Mouse (Mus musculus) hindbrain, embryonic 11.5 days (tissue): ENCODE data around the gene Fbxw11. TPM values are rescaled to one million over a fixed set of nuclear protein-coding genes. Genes with fewer than 3 reads are reported as not detected.

Experiments
- ATAC-seq: fragments of 200-750 bp; cut with Nextera tagmentation; 2 replicates; pipeline ENCODE4 v1.8.0; 2017; ENCODE audit warnings: mild to moderate bottlenecking, moderate TSS enrichment, moderate library complexity; ENCODE audit not compliant: low FRiP score
- DNase-seq: peaks from one replicate; pipeline ENCODE4 v3.0.0-alpha.2; 2015; ENCODE audit warnings: low spot score
- H3K27ac ChIP-seq: fragments of 300-500 bp; sonication (generic); 2 replicates; pipeline ENCODE4 v1.5.1; 2014; ENCODE audit warnings: mild to moderate bottlenecking, low read depth, low read length
- H3K27me3 ChIP-seq: fragments of 300-500 bp; sonication (generic); 2 replicates; pipeline ENCODE4 v1.6.1; 2014; ENCODE audit warnings: mild to moderate bottlenecking, low read length, moderate library complexity, mixed read lengths; ENCODE audit not compliant: control insufficient read depth, insufficient read depth
- H3K36me3 ChIP-seq: fragments of 300-500 bp; sonication (generic); 2 replicates; pipeline ENCODE4 v1.6.1; 2014; ENCODE audit warnings: mild to moderate bottlenecking, low read length, moderate library complexity, mixed read lengths; ENCODE audit not compliant: control insufficient read depth, insufficient read depth
- H3K4me1 ChIP-seq: fragments of 300-500 bp; sonication (generic); replicated peaks from 2 replicates; pipeline ENCODE4 v1.6.1; 2014; ENCODE audit warnings: low read length, mixed read lengths; ENCODE audit not compliant: control insufficient read depth, insufficient read depth
- H3K4me2 ChIP-seq: fragments of 300-500 bp; sonication (generic); replicated peaks from 2 replicates; pipeline ENCODE4 v1.6.1; 2014; ENCODE audit warnings: mild to moderate bottlenecking, low read depth, low read length
- H3K4me3 ChIP-seq: fragments of 300-500 bp; sonication (generic); 2 replicates; pipeline ENCODE4 v1.5.1; 2014; ENCODE audit warnings: low read depth, low read length
- H3K9ac ChIP-seq: fragments of 300-500 bp; sonication (generic); 2 replicates; pipeline ENCODE4 v1.6.1; 2014; ENCODE audit warnings: low read depth, low read length
- H3K9me3 ChIP-seq: fragments of 300-500 bp; sonication (generic); 2 replicates; pipeline ENCODE4 v1.6.1; 2016; ENCODE audit warnings: low read length; ENCODE audit not compliant: control insufficient read depth
- WGBS: fragments of 180-500 bp; shearing (Covaris S2); extraction: QIAGEN DNeasy Blood & Tissue Kit; methylation state at CpG from one replicate; pipeline ENCODE4 v1.1.7; 2014; 5-methylcytosine and 5-hydroxymethylcytosine counted together
- polyA plus RNA-seq: library from polyadenylated mRNA; unstranded; fragments of >200 nt; fragmentation: Nextera tagmentation; extraction: Ambion mirVana; gene quantifications from 2 replicates; pipeline ENCODE4 v1.2.1, GENCODE M21; 2014

Fbxw11 gene
- polyA plus RNA-seq, 1 experiment from 2014 or later: 82.7 TPM

DNA sequence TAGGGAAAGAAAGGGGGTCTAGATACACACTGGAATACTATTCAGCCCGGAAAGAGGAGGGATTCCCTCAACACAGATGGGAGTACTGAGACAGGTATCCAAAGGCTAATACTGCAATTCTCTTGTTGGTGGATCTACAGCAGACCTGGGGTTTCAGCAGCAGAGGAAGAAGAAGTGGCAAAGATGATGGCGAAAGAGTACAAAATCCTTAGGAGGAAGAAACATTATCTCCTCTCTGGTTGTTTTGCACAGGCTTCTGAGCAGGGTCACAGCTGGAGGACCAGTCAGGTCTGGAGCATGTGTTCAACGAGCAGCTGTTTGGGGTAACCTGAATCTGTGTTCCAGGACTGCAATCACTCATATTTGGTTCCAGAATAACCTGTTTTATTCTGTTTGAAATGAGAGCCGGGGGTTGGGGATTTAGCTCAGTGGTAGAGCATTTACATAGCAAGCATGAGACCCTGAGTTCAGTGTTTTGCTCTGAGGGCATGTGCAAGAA is 12.8 kb upstream of the Fbxw11 start:
- Histone ChIP-seq H3K9ac (no peak overlapping the region), H3K27me3 (no peaks in the 10 kb centered on the region), H3K9me3 (no peaks in the 10 kb centered on the region), H3K27ac (no peak overlapping the region), H3K4me1 (no peaks in the 10 kb centered on the region), H3K4me2 (no peak overlapping the region), H3K4me3 (no peak overlapping the region), H3K36me3 (no peaks in the 10 kb centered on the region)
- WGBS: 84% methylated on average over 4 of the region's 4 CpGs
- DNase-seq (no peak), ATAC-seq (no peak)

DNA sequence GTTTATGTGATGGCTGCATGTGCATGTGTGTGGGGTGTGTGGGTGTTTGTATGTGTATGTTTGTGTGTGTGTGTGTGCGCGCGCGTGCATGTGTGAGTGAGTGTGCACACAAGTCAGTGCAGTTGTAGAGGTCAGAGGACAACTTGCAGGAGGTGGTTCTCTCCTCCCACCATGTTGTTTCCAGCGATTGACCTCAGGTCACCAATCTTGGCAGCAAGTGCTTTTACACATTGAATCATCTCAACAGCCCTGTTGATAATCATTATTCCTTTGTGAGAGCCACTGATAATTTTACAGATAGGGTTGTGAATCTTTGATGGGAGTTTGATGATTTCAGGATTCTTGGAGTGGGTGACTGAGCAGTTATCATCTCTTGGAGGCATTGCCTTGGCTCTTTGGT is 9.9 kb upstream of the Fbxw11 start:
- no peak overlapping the region for H3K9ac ChIP-seq
- no peak for ATAC-seq
- no peak overlapping the region for H3K4me2 ChIP-seq
- no peaks in the 10 kb centered on the region for H3K9me3 ChIP-seq
- 95% methylated on average over 5 of the region's 5 CpGs for WGBS
- no peak for DNase-seq
- no peaks in the 10 kb centered on the region for H3K27me3 ChIP-seq
- no peaks in the 10 kb centered on the region for H3K4me1 ChIP-seq
- H3K36me3 ChIP-seq: no peaks in the 10 kb centered on the region
- no peak overlapping the region for H3K4me3 ChIP-seq
- H3K27ac ChIP-seq: no peak overlapping the region

DNA sequence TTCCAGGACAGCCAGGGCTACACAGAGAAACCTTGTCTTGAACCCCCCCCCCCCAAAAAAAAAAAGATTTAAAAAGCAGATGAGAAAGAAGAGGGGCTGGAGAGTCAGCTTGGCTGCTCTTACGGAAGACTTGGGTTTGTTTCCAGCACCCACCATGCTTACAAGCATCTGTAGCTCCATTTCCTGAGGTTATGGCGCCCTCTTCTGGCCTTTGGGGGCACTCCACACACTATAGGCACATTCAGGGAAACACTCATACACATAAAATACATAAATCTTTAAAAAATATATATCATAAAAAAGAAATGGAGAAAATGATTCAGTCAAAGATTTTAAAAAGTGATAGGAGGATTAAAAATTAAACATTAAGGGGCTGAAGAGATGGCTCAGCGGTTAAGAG is 9.0 kb upstream of the Fbxw11 start:
- Histone ChIP-seq H3K27ac (no peak overlapping the region), H3K4me1 (no peaks in the 10 kb centered on the region), H3K4me3 (no peak overlapping the region), H3K27me3 (no peaks in the 10 kb centered on the region), H3K36me3 (no peaks in the 10 kb centered on the region), H3K4me2 (no peak overlapping the region), H3K9ac (no peak overlapping the region), H3K9me3 (no peaks in the 10 kb centered on the region)
- ATAC-seq (no peak), DNase-seq (no peak)
- 63% methylated on average over 3 of the region's 3 CpGs for WGBS

DNA sequence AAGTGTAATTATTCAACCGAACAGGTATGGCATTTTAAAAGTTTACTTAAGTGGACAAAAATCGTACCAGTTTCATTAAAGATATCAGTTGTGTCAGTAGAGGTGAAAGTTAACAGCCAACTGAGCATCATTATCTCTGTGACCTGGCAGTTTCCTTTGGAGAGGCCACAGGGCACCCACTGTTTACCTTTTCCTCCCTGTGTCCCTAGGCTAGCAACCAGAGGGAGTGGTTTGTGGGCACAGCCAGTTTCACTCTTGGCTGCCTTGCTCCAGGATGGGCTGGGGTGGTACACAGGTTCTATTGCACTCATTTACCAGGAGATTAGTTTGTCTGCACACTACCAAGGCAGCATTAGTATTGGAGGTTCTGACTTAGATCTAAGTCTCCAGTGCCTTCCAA is 8.4 kb upstream of the Fbxw11 start:
- 88% methylated on average over 2 of the region's 2 CpGs for WGBS
- no peaks in the 10 kb centered on the region for H3K36me3 ChIP-seq
- no peak overlapping the region for H3K4me3 ChIP-seq
- ATAC-seq (no peak), DNase-seq (no peak)
- no peak overlapping the region for H3K9ac ChIP-seq
- H3K4me2 ChIP-seq: no peak overlapping the region
- H3K27ac ChIP-seq: no peak overlapping the region
- no peaks in the 10 kb centered on the region for H3K27me3 ChIP-seq
- no peaks in the 10 kb centered on the region for H3K4me1 ChIP-seq
- no peaks in the 10 kb centered on the region for H3K9me3 ChIP-seq

DNA sequence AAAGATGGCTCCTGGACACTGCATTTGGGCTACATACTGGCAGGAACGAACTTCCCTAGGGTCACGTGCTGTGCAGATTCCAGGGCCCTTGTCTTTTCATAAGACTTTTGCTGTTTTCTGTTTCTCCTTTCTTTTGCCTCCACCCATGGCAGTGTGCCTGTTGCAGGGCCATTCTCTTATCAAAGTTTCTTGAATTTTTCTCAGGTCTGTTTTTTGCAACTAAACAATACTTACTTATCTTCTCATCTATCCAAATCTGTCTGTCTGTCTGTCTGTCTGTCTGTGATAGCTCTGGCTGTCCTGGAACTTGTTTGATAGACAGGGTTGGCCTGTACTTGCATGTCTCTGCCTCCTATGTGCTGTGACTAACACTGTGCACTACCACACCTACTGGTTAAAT is 7.7 kb upstream of the Fbxw11 start:
- no peaks in the 10 kb centered on the region for H3K9me3 ChIP-seq
- no peak overlapping the region for H3K9ac ChIP-seq
- DNase-seq (no peak), ATAC-seq (no peak)
- H3K4me2 ChIP-seq: no peak overlapping the region
- no peaks in the 10 kb centered on the region for H3K27me3 ChIP-seq
- H3K36me3 ChIP-seq: no peaks in the 10 kb centered on the region
- no peak overlapping the region for H3K27ac ChIP-seq
- no peak overlapping the region for H3K4me3 ChIP-seq
- 70% methylated on average over 2 of the region's 2 CpGs for WGBS
- no peaks in the 10 kb centered on the region for H3K4me1 ChIP-seq

DNA sequence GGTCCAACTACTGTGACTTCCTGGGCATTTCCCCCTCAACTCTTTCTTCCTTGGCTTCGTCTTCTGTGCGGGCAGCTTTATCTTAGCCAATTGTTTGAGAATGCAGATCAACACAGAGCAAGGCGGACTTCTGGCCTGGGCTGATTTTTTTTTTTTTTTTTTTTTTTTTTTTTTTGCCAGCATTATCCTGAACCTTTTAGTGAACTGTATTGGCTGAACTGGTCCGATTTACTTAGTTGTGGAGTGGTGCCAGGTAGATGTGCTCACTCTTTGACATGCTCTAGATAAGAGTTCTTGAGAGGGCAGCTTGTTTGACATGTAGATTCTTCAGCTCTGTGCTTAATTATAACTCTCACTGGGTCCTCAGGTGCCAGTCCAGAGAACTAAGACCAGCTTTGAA is 6.2 kb upstream of the Fbxw11 start:
- Histone ChIP-seq H3K4me1 (no peaks in the 10 kb centered on the region), H3K4me2 (no peak overlapping the region)
- no peak for DNase-seq

DNA sequence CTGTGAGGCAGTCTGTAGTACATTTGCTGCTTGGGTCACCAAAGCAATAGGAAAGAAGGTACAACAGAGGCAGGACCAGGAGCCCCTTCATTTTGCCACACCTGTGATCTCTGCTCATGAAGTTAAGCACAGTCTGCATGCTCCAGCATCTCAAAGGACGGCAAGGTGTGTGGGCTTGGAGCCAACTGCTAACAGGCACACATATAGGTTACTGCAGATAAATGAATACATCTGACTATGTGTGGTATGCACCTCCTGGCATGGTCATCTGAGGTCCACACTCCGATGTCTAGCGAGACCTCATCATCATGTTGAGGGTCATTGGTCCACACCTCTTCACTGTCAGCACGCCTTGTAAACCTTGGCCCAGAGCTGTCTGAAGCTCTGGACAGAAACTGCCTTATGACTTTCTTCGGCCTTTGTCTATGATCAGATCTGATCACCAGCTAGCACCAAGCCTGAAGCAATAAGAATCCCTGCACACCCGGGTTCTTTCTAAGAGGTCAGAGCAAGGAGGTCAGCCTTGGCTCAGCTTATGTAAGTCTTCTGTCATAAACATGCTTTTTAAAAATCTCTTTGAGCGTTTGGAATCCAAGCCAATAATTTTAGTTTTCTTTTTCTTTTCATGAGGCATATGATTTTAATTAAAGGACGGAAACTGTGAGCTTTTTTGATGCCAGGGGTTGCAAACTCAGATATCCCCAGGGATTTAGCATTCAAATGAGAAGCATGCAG is 3.8 kb upstream of the Fbxw11 start:
- Histone ChIP-seq H3K36me3 (no peaks in the 10 kb centered on the region), H3K4me2 (no peak overlapping the region), H3K27ac (no peak overlapping the region), H3K4me1 (no peaks in the 10 kb centered on the region), H3K4me3 (no peak overlapping the region), H3K27me3 (no peaks in the 10 kb centered on the region), H3K9me3 (no peaks in the 10 kb centered on the region), H3K9ac (no peak overlapping the region)
- DNase-seq (no peak), ATAC-seq (no peak)
- 78% methylated on average over 8 of the region's 8 CpGs for WGBS

More for the DNA sequence above, 6.2 kb upstream of the Fbxw11 start:
- Histone ChIP-seq H3K9me3 (no peaks in the 10 kb centered on the region), H3K9ac (no peak overlapping the region), H3K36me3 (no peaks in the 10 kb centered on the region), H3K27me3 (no peaks in the 10 kb centered on the region), H3K27ac (no peak overlapping the region), H3K4me3 (no peak overlapping the region)
- WGBS: 78% methylated on average over 4 of the region's 4 CpGs
- ATAC-seq: no peak

DNA sequence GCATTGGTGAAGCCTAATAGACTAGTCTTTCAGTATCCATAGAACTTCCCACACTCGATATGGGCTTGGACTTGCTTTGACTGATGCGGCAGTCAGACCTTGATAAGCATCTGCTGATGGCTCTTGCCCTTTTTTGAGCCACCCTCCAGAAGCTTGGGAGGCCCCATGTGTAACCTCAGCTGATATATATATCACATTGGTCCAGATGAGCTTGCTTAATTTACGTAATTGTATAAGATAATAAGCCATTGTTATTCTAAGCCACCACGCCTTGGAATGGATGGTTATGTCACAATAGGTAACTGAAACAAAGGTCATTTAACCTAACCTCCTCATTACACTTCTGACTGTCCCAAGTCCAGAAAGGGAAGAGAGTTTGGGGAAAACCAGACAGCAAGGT is 1.9 kb upstream of the Fbxw11 start:
- Histone ChIP-seq H3K9ac (no peak overlapping the region), H3K36me3 (no peaks in the 10 kb centered on the region), H3K4me3 (no peak overlapping the region), H3K27ac (no peak overlapping the region), H3K9me3 (no peaks in the 10 kb centered on the region), H3K4me1 (no peaks in the 10 kb centered on the region), H3K27me3 (no peaks in the 10 kb centered on the region), H3K4me2 (no peak overlapping the region)
- WGBS: 90% methylated on average over 4 of the region's 4 CpGs
- ATAC-seq (no peak), DNase-seq (no peak)
